Mouse (Mus musculus) spleen, postnatal 0 days (tissue): ENCODE results near the gene Emilin2. TPM values are rescaled to one million over a fixed set of nuclear protein-coding genes. Genes with fewer than 3 reads are reported as not detected.

Experiments
- polyA plus RNA-seq: library from polyadenylated mRNA; unstranded; fragments of >200 nt; fragmentation: Nextera tagmentation; extraction: Ambion mirVana; gene quantifications from 2 replicates; pipeline ENCODE4 v1.2.1, GENCODE M21; 2015

Emilin2 gene
- 30.0 and 33.0 TPM in 2 replicates for polyA plus RNA-seq

GRCm38 (mm10) chr17:71311340-71312171 lies at the start of gene Emilin2:
Gene Emilin2, minus strand, starts transcription at chr17:71311978.

Other genes starting within 250 kb of the Emilin2 start
- gene Lpin2, start 129.4 kb downstream of the Emilin2 start, polyA plus RNA-seq: 34.6 and 38.1 TPM in 2 replicates
- 3.1 and 3.7 TPM in 2 replicates for gene Gm4707, start 147.9 kb upstream of the Emilin2 start, polyA plus RNA-seq
- gene Smchd1, start 163.4 kb upstream of the Emilin2 start, polyA plus RNA-seq: 64.6 and 66.7 TPM in 2 replicates
- gene Ndc80, start 214.9 kb upstream of the Emilin2 start, polyA plus RNA-seq: 44.4 and 48.3 TPM in 2 replicates
- 0.49 and 0.69 TPM in 2 replicates for gene Spdya, start 240.1 kb upstream of the Emilin2 start, polyA plus RNA-seq